8 mouse cellular contexts compared by ENCODE assay signal in the genomic region with DNA sequence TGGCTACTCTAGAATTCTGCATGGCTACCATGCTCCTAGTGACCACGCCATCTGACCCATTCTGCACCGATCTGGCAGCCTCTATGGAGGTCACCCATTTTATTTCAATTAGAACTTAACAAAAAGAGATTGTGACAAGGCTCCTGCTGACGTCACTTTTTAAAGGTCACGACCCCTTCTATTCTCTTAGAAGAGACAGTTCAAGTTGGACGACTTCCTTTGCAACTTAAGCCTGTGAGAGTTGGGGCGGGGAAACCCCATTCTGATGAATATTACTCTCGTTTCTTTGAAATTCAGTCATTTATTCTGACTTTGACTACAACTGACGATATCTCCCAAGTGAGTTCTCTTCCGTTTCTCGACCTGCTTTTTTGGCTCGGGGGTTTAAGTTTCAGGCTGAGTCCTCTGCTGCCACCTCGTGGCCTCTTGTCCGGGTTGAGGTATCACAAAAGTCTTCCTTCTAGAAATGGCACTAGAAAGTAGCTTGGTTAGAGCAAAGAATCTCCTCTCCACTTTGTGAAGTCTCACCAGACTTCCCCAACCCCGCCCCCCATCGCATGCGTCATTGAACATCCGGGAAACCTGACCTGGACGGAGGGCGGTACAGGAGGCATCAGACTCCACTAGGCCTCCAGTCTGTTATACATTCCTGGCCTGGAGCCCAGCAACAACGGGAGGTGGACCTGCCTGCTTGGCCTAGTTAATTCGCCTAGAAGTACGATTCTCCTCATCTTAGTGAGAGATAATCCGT. TPM values are rescaled to one million over a fixed set of nuclear protein-coding genes. Genes with fewer than 3 reads are reported as not detected.
DNase-seq lines count a peak whose midpoint lies in the region; ATAC-seq and TF ChIP-seq lines count a peak whose summit lies in the region.

No protein-coding gene starts in this region.

- peak overlapping the region; percentile 7; the same call in 1 of the 2 replicates for H3K9ac ChIP-seq in heart, embryonic 11.5 days (ENCODE audit: low read depth, low read length)
- H3K9ac ChIP-seq in kidney, embryonic 15.5 days, result 0 out of 2 replicates have a peak overlapping the region, but pooled peaks have one; percentile 21
- peak overlapping the region; percentile 66 for H3K9ac ChIP-seq in liver, embryonic 12.5 days
- no peak overlapping the region; the same call in 1 of the 2 replicates for H3K9ac ChIP-seq in stomach, embryonic 14.5 days (replicated peaks; ENCODE audit: low read depth, low read length)

- DNase-seq in brain, adult 2 months (ENCODE audit: low read depth, low spot score), result peak; percentile 93
- peak; percentile 95 for DNase-seq in naive thymus-derived CD4-positive, alpha-beta T cell, adult 2 months (ENCODE audit: low read depth)

- TF ChIP-seq CTCF in C2C12 (IDR thresholded peaks at IDR 0.05; ENCODE audit: control insufficient read depth, insufficient read depth, insufficient read length), result no peak

- no peak overlapping the region for H3K4me3 ChIP-seq in C2C12 (ENCODE audit: insufficient read depth, poor library complexity, severe bottlenecking)
- H3K4me3 ChIP-seq in heart, embryonic 11.5 days (ENCODE audit: low read depth, low read length), result peak overlapping the region; percentile 26
- peak overlapping the region; percentile 38 for H3K4me3 ChIP-seq in kidney, embryonic 15.5 days (replicated peaks)
- H3K4me3 ChIP-seq in liver, embryonic 12.5 days, result peak overlapping the region; percentile 49
- peak overlapping the region; percentile 22 for H3K4me3 ChIP-seq in stomach, embryonic 14.5 days (ENCODE audit: low read depth, low read length)

- peaks cover 2% of the 10 kb centered on the region for H3K79me3 ChIP-seq in C2C12 (ENCODE audit: low read depth)

- peaks cover 16% of the 10 kb centered on the region for H3K79me2 ChIP-seq in C2C12 (ENCODE audit: control insufficient read depth, insufficient read depth)

- H3K27ac ChIP-seq in heart, embryonic 11.5 days (ENCODE audit: low read depth, low read length), result peak overlapping the region; percentile 43
- H3K27ac ChIP-seq in kidney, embryonic 15.5 days, result peak overlapping the region; percentile 81
- H3K27ac ChIP-seq in liver, embryonic 12.5 days, result peak overlapping the region; percentile 97
- peak overlapping the region; percentile 66 for H3K27ac ChIP-seq in stomach, embryonic 14.5 days (ENCODE audit: low read length)

- peak overlapping the region; percentile 8 for H3ac ChIP-seq in C2C12 (ENCODE audit: control insufficient read depth, insufficient read length, low read depth)

- WGBS in heart, embryonic 11.5 days (ENCODE audit: insufficient replicate concordance), result 6% methylated on average over 23 of the region's 23 CpGs
- WGBS in kidney, embryonic 15.5 days, result 5% methylated on average over 23 of the region's 23 CpGs
- WGBS in liver, embryonic 12.5 days (ENCODE audit: insufficient replicate concordance), result 8% methylated on average over 23 of the region's 23 CpGs
- WGBS in stomach, embryonic 14.5 days, result 4% methylated on average over 23 of the region's 23 CpGs

- peak; percentile 61 for ATAC-seq in erythroblast, adult 5-6 weeks (replicated peaks; ENCODE audit: low FRiP score, poor library complexity, severe bottlenecking)
- ATAC-seq in heart, embryonic 11.5 days (replicated peaks; ENCODE audit: insufficient number of reproducible peaks, low FRiP score, low TSS enrichment), result peak; percentile 29; the same call in 1 of the 2 replicates
- ATAC-seq in kidney, embryonic 15.5 days (replicated peaks; ENCODE audit: low FRiP score), result peak; percentile 41
- ATAC-seq in liver, embryonic 12.5 days, result peak; percentile 20
- peak; percentile 29 for ATAC-seq in stomach, embryonic 14.5 days (ENCODE audit: insufficient number of reproducible peaks, insufficient read depth, low FRiP score, low read depth)

- H3K27me3 ChIP-seq in C2C12 (ENCODE audit: control insufficient read depth, insufficient read depth, insufficient read length), result no peaks in the 10 kb centered on the region
- no peaks in the 10 kb centered on the region for H3K27me3 ChIP-seq in heart, embryonic 11.5 days (ENCODE audit: control insufficient read depth, insufficient read depth, low read length)
- H3K27me3 ChIP-seq in kidney, embryonic 15.5 days, result no peaks in the 10 kb centered on the region
- 0 out of 2 replicates have a peak, but pooled peaks cover 4% of the 10 kb centered on the region for H3K27me3 ChIP-seq in liver, embryonic 12.5 days (replicated peaks)
- no peaks in the 10 kb centered on the region for H3K27me3 ChIP-seq in stomach, embryonic 14.5 days (ENCODE audit: control insufficient read depth, insufficient read depth, low read length)

- H3K4me2 ChIP-seq in heart, embryonic 11.5 days, result peak overlapping the region; percentile 66
- peak overlapping the region; percentile 63 for H3K4me2 ChIP-seq in kidney, embryonic 15.5 days
- H3K4me2 ChIP-seq in liver, embryonic 12.5 days, result peak overlapping the region; percentile 89
- peak overlapping the region; percentile 55 for H3K4me2 ChIP-seq in stomach, embryonic 14.5 days (replicated peaks; ENCODE audit: low read depth, low read length)

- H3K9me3 ChIP-seq in heart, embryonic 11.5 days (replicated peaks; ENCODE audit: control insufficient read depth, low read length), result no peaks in the 10 kb centered on the region
- H3K9me3 ChIP-seq in kidney, embryonic 15.5 days (replicated peaks), result no peaks in the 10 kb centered on the region
- H3K9me3 ChIP-seq in liver, embryonic 12.5 days (replicated peaks), result no peaks in the 10 kb centered on the region
- H3K9me3 ChIP-seq in stomach, embryonic 14.5 days (ENCODE audit: control insufficient read depth, low read depth, low read length), result no peaks in the 10 kb centered on the region

- H3K36me3 ChIP-seq in C2C12 (ENCODE audit: control insufficient read depth, insufficient read depth), result no peaks in the 10 kb centered on the region
- no peaks in the 10 kb centered on the region for H3K36me3 ChIP-seq in heart, embryonic 11.5 days (ENCODE audit: control insufficient read depth, insufficient read depth, low read length)
- no peaks in the 10 kb centered on the region for H3K36me3 ChIP-seq in kidney, embryonic 15.5 days
- 0 out of 2 replicates have a peak, but pooled peaks cover 2% of the 10 kb centered on the region for H3K36me3 ChIP-seq in liver, embryonic 12.5 days
- no peaks in the 10 kb centered on the region for H3K36me3 ChIP-seq in stomach, embryonic 14.5 days (ENCODE audit: control insufficient read depth, insufficient read depth, low read length)

- H3K4me1 ChIP-seq in heart, embryonic 11.5 days (ENCODE audit: control insufficient read depth, insufficient read depth, low read length), result peaks cover 19% of the 10 kb centered on the region
- H3K4me1 ChIP-seq in kidney, embryonic 15.5 days, result peaks cover 42% of the 10 kb centered on the region
- peaks cover 64% of the 10 kb centered on the region for H3K4me1 ChIP-seq in liver, embryonic 12.5 days
- H3K4me1 ChIP-seq in stomach, embryonic 14.5 days (ENCODE audit: control insufficient read depth, insufficient read depth, low read length), result peaks cover 20% of the 10 kb centered on the region

TF ChIP-seq in C2C12, 6 proteins besides CTCF, POLR2A, EP300 and RAD21 (continues in another document):
- TF ChIP-seq FOSL1 (IDR thresholded peaks at IDR 0.05; ENCODE audit: insufficient read depth, low read length, poor library complexity, severe bottlenecking) (no peak), MYOG (IDR thresholded peaks at IDR 0.05; ENCODE audit: control insufficient read depth, extremely low read depth, insufficient read length) (no peak), MYOD1 (IDR thresholded peaks at IDR 0.05; ENCODE audit: control insufficient read depth, insufficient read length, low read depth) (no peak), USF1 (IDR thresholded peaks at IDR 0.05; ENCODE audit: low read depth) (no peak)

RNA-seq across cellular contexts. Expression of gene Zfp219, which starts 2.4 kb away (rescaled TPM):
- 17.6 TPM for polyA plus RNA-seq in C2C12 (2012; fragmentation: generic; extraction: Trizol)
- total RNA-seq in erythroblast, adult 5-6 weeks (2015; ENCODE audit: low replicate concordance), result 0.58 and 1.9 TPM in 2 replicates
- total RNA-seq in erythroblast, adult 5-6 weeks (2017; ENCODE audit: low replicate concordance), result 3.1 and 3.8 TPM in 2 replicates
- polyA plus RNA-seq in heart, embryonic 11.5 days (2014; fragmentation: Nextera tagmentation; extraction: Ambion mirVana), result 22.0 and 22.8 TPM in 2 replicates
- polyA plus RNA-seq in kidney, embryonic 15.5 days (2015; fragmentation: Nextera tagmentation; extraction: Ambion mirVana), result 38.5 and 43.8 TPM in 2 replicates
- 15.3 and 15.8 TPM in 2 replicates for polyA plus RNA-seq in liver, embryonic 12.5 days (2016; fragmentation: Nextera tagmentation; extraction: Ambion mirVana)
- polyA plus RNA-seq in stomach, embryonic 14.5 days (2014; fragmentation: Nextera tagmentation; extraction: Ambion mirVana), result 30.8 and 32.8 TPM in 2 replicates

RNA-seq across cellular contexts. Expression of gene Tmem253, which starts 7.4 kb away (rescaled TPM):
- polyA plus RNA-seq in C2C12 (2012; fragmentation: generic; extraction: Trizol), result 0.46 TPM
- not detected in 2 replicates for total RNA-seq in erythroblast, adult 5-6 weeks (2015; ENCODE audit: low replicate concordance)
- total RNA-seq in erythroblast, adult 5-6 weeks (2017; ENCODE audit: low replicate concordance), result not detected in 2 replicates
- polyA plus RNA-seq in heart, embryonic 11.5 days (2014; fragmentation: Nextera tagmentation; extraction: Ambion mirVana), result 0.48 and 1.0 TPM in 2 replicates
- polyA plus RNA-seq in kidney, embryonic 15.5 days (2015; fragmentation: Nextera tagmentation; extraction: Ambion mirVana), result 0.93 and 1.1 TPM in 2 replicates
- 0.32 and 0.39 TPM in 2 replicates for polyA plus RNA-seq in liver, embryonic 12.5 days (2016; fragmentation: Nextera tagmentation; extraction: Ambion mirVana)
- 0.62 and 2.0 TPM in 2 replicates for polyA plus RNA-seq in stomach, embryonic 14.5 days (2014; fragmentation: Nextera tagmentation; extraction: Ambion mirVana)

RNA-seq across cellular contexts. Expression of gene Olfr221, which starts 19.4 kb away (rescaled TPM):
- not detected for polyA plus RNA-seq in C2C12 (2012; fragmentation: generic; extraction: Trizol)
- not detected in 2 replicates for total RNA-seq in erythroblast, adult 5-6 weeks (2015; ENCODE audit: low replicate concordance)
- 0.56 TPM in 1 of 2 replicates, not detected in the other for total RNA-seq in erythroblast, adult 5-6 weeks (2017; ENCODE audit: low replicate concordance)
- polyA plus RNA-seq in heart, embryonic 11.5 days (2014; fragmentation: Nextera tagmentation; extraction: Ambion mirVana), result not detected in 2 replicates
- polyA plus RNA-seq in kidney, embryonic 15.5 days (2015; fragmentation: Nextera tagmentation; extraction: Ambion mirVana), result not detected in 2 replicates
- polyA plus RNA-seq in liver, embryonic 12.5 days (2016; fragmentation: Nextera tagmentation; extraction: Ambion mirVana), result not detected in 2 replicates
- not detected in 2 replicates for polyA plus RNA-seq in stomach, embryonic 14.5 days (2014; fragmentation: Nextera tagmentation; extraction: Ambion mirVana)

RNA-seq across cellular contexts. Expression of gene Arhgef40, which starts 38.4 kb away (rescaled TPM):
- polyA plus RNA-seq in C2C12 (2012; fragmentation: generic; extraction: Trizol), result 55.6 TPM
- total RNA-seq in erythroblast, adult 5-6 weeks (2015; ENCODE audit: low replicate concordance), result 4.8 TPM in 1 of 2 replicates, not detected in the other
- total RNA-seq in erythroblast, adult 5-6 weeks (2017; ENCODE audit: low replicate concordance), result 2.3 and 14.1 TPM in 2 replicates
- 57.5 and 58.3 TPM in 2 replicates for polyA plus RNA-seq in heart, embryonic 11.5 days (2014; fragmentation: Nextera tagmentation; extraction: Ambion mirVana)
- 86.1 and 105 TPM in 2 replicates for polyA plus RNA-seq in kidney, embryonic 15.5 days (2015; fragmentation: Nextera tagmentation; extraction: Ambion mirVana)
- polyA plus RNA-seq in liver, embryonic 12.5 days (2016; fragmentation: Nextera tagmentation; extraction: Ambion mirVana), result 34.8 and 40.1 TPM in 2 replicates
- 116 and 118 TPM in 2 replicates for polyA plus RNA-seq in stomach, embryonic 14.5 days (2014; fragmentation: Nextera tagmentation; extraction: Ambion mirVana)

Comparison
In these comparisons a context has a peak if more than half of its experiments do, and no peak if none do; other contexts are left out.
1. H3K27ac ChIP-seq: peak in every context shown above with its lines; median percentile 97 in liver, embryonic 12.5 days; 81 in kidney, embryonic 15.5 days; 66 in stomach, embryonic 14.5 days; 43 in heart, embryonic 11.5 days.